Mouse (Mus musculus) liver, embryonic 13.5 days (tissue): ENCODE measurements around the gene Slit3. TPM values are rescaled to one million over a fixed set of nuclear protein-coding genes. Genes with fewer than 3 reads are reported as not detected.

Source experiments
- ATAC-seq: fragments of 200-750 bp; cut with Nextera tagmentation; 2 replicates; pipeline ENCODE4 v1.8.0; 2017; ENCODE audit warnings: low read depth, mild to moderate bottlenecking, moderate number of reproducible peaks, moderate library complexity
- DNase-seq: peaks from one replicate; pipeline ENCODE4 v3.0.0; 2022
- H3K27ac ChIP-seq: fragments of 300-500 bp; sonication (generic); 2 replicates; pipeline ENCODE4 v1.5.1; 2015; ENCODE audit warnings: moderate library complexity, mild to moderate bottlenecking, inconsistent platforms
- H3K27me3 ChIP-seq: fragments of 300-500 bp; sonication (generic); 2 replicates; pipeline ENCODE4 v1.6.1; 2015; ENCODE audit warnings: mild to moderate bottlenecking, inconsistent platforms
- H3K36me3 ChIP-seq: fragments of 300-500 bp; sonication (generic); 2 replicates; pipeline ENCODE4 v1.6.1; 2015; ENCODE audit warnings: mild to moderate bottlenecking, inconsistent platforms
- H3K4me1 ChIP-seq: fragments of 300-500 bp; sonication (generic); replicated peaks from 2 replicates; pipeline ENCODE4 v1.6.1; 2015; ENCODE audit warnings: inconsistent platforms
- H3K4me2 ChIP-seq: fragments of 300-500 bp; sonication (generic); 2 replicates; pipeline ENCODE4 v1.6.1; 2015; ENCODE audit warnings: inconsistent platforms, mild to moderate bottlenecking, moderate library complexity
- H3K4me3 ChIP-seq: fragments of 300-500 bp; sonication (generic); replicated peaks from 2 replicates; pipeline ENCODE4 v1.5.1; 2015; ENCODE audit warnings: mild to moderate bottlenecking, inconsistent platforms
- H3K9ac ChIP-seq: fragments of 300-500 bp; sonication (generic); 2 replicates; pipeline ENCODE4 v1.6.1; 2015; ENCODE audit warnings: mild to moderate bottlenecking, inconsistent platforms
- H3K9me3 ChIP-seq: fragments of 300-500 bp; sonication (generic); replicated peaks from 2 replicates; pipeline ENCODE4 v1.6.1; 2016; ENCODE audit warnings: inconsistent platforms
- WGBS: fragments of 180-500 bp; shearing (Covaris S2); methylation state at CpG from one replicate; pipeline ENCODE4 v1.1.7; 2015; ENCODE audit not compliant: insufficient replicate concordance; 5-methylcytosine and 5-hydroxymethylcytosine counted together
- polyA plus RNA-seq: library from polyadenylated mRNA; unstranded; fragments of >200 nt; fragmentation: Nextera tagmentation; extraction: Ambion mirVana; gene quantifications from 2 replicates; pipeline ENCODE4 v1.2.1, GENCODE M21; 2015

Slit3 gene
- polyA plus RNA-seq, 1 experiment from 2014 or later, result 0.44 TPM

DNA sequence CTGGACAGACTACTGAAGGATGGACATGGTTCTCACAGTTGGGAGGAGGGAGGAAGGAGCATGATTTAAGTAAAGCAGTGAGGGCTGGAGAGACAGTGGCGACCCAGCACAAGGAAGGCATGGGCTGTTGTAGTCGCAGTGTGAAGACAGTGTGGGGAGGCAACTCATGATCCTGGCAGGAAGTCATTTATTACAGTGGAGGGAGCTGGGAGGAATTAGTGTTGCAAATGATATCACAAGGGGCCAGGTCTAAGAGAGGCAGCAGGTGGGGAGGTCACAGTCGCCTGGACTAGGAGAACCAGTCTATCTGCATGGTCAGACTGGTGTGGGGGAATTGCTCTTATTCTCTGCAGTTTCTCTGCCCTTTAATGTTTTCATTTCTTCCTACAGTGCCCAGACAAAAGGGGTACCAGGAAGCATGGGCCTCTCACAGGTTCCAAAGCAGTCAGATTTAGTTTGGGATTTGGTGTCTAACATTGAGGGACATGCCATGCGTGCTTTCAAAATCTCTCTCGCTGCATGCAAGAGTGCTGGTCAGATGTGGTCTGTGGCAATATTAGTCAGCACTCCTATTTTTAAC lies 194.5 kb downstream of the Slit3 start:
- H3K4me3 ChIP-seq, result no peak overlapping the region

DNA sequence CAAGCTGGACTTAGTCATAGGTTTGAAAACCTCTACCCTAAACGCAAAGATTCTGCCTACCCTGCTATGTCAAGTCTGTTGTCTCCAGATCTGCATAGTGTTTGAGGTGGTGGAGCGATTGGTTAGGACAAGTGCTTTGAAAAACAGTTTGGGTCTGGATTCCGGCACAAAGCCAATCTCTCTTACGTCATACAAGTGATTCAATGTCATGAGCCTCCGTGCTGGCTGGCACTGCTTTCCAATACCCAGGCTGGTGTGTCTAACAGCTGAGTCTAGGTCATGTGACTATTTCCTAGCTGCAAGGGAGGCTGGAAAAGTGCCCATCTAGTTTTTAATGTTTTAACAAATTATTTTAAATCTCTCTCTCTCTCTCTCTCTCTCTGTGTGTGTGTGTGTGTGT lies 196.2 kb downstream of the Slit3 start:
- no peak overlapping the region for H3K9ac ChIP-seq
- WGBS, result 64% methylated on average over 5 of the region's 5 CpGs
- H3K36me3 ChIP-seq, result no peaks in the 10 kb centered on the region
- no peak overlapping the region for H3K4me2 ChIP-seq
- no peaks in the 10 kb centered on the region for H3K4me1 ChIP-seq
- H3K27ac ChIP-seq, result no peak overlapping the region
- no peaks in the 10 kb centered on the region for H3K9me3 ChIP-seq
- H3K27me3 ChIP-seq, result no peaks in the 10 kb centered on the region
- DNase-seq, result no peak
- no peak for ATAC-seq
- H3K4me3 ChIP-seq, result no peak overlapping the region

More for the DNA sequence above, 194.5 kb downstream of the Slit3 start:
- Histone ChIP-seq H3K4me2 (no peak overlapping the region), H3K9me3 (no peaks in the 10 kb centered on the region), H3K27ac (no peak overlapping the region), H3K4me1 (no peaks in the 10 kb centered on the region), H3K9ac (no peak overlapping the region), H3K36me3 (no peaks in the 10 kb centered on the region), H3K27me3 (no peaks in the 10 kb centered on the region)
- no peak for ATAC-seq
- WGBS, result 65% methylated on average over 5 of the region's 5 CpGs
- no peak for DNase-seq

- DNase-seq (no peak), ATAC-seq (no peak)
- H3K36me3 ChIP-seq, result no peaks in the 10 kb centered on the region
- 59% methylated on average over 7 of the region's 7 CpGs for WGBS
- H3K27me3 ChIP-seq, result no peaks in the 10 kb centered on the region
- H3K9ac ChIP-seq, result no peak overlapping the region
- no peak overlapping the region for H3K4me3 ChIP-seq
- no peaks in the 10 kb centered on the region for H3K9me3 ChIP-seq
- no peak overlapping the region for H3K4me2 ChIP-seq
- no peak overlapping the region for H3K27ac ChIP-seq
- H3K4me1 ChIP-seq, result no peaks in the 10 kb centered on the region
Measured at GRCm38 (mm10) chr11:35317775-35318432, 196.9 kb downstream of the Slit3 start.

DNA sequence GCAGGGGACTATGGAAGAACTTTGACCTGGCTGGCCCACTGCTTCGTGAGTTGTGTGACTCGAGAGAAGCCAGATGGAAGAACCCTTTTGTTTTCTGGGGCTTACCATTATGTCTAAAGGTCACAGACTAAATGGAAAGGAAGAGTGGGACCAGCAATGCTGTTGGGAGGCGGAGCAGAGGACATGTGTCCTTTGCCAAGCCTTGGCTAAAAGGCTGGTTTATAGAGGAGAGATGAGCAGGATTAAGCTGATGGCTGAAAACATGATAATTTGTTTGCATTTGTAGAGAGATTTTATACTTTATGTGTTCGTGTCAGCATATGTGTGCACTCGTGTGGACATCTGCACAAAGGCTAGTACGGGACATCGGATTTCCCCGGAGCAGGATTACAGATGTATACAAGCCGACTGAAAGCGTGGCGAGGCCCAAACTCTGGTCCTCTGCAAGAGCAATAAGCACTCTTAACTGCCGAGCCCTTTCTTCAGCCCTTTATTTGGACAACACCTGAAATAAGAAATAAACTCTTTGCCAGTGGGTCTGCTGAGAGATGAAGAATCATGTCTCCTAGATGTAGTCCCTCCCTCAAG lies 197.5 kb downstream of the Slit3 start:
- WGBS, result 70% methylated on average over 12 of the region's 12 CpGs
- no peak for ATAC-seq
- H3K4me2 ChIP-seq, result no peak overlapping the region
- H3K27ac ChIP-seq, result no peak overlapping the region
- H3K4me1 ChIP-seq, result no peaks in the 10 kb centered on the region
- H3K4me3 ChIP-seq, result no peak overlapping the region
- H3K9ac ChIP-seq, result no peak overlapping the region
- no peaks in the 10 kb centered on the region for H3K9me3 ChIP-seq
- H3K27me3 ChIP-seq, result no peaks in the 10 kb centered on the region
- H3K36me3 ChIP-seq, result no peaks in the 10 kb centered on the region
- DNase-seq, result no peak

DNA sequence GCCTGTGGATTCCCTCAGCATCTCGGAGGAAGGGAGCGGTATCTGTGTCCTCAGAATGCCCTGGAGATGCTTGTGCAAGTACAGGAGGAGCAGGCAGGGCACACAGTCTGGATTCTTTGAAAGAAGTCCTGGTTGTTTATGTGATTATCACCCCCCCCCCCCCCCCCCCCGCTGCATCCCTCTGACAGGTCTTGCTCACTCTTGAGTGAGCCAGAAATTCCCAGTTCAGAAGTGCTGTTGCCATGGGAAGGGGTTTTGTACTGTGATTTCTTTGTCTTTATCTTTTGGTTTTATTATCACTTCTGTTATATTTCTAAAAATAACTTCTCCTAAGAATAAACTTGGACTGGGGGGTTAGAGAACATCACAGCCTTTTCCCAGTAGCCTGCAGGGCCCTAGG lies 199.5 kb downstream of the Slit3 start:
- Histone ChIP-seq H3K4me1 (no peaks in the 10 kb centered on the region), H3K4me2 (no peak overlapping the region), H3K9ac (no peak overlapping the region), H3K36me3 (no peaks in the 10 kb centered on the region), H3K9me3 (no peaks in the 10 kb centered on the region), H3K27ac (no peak overlapping the region), H3K4me3 (no peak overlapping the region), H3K27me3 (no peaks in the 10 kb centered on the region)
- WGBS, result 64% methylated on average over 3 of the region's 3 CpGs
- DNase-seq (no peak), ATAC-seq (no peak)

DNA sequence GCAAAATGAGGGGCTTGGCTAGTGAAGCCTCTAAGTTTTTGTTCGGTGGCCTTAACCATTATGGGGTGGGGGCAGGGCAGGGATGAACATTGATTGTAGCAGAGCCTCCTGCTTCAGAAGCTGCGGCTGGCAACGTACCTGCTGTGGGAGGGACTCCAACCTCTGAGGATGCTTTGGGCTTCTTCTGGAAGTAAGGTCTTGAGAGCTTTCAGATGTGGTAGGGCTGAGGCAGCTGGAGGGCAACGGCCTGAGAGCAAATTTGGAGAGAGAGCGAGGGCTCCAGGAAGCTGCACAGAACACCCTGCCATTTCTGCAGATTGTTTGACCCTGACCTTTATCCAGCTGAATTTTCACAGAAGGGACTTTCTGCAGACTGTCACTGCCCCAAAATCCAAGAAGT lies 203.4 kb downstream of the Slit3 start:
- Histone ChIP-seq H3K9me3 (no peaks in the 10 kb centered on the region), H3K27ac (no peak overlapping the region), H3K27me3 (no peaks in the 10 kb centered on the region), H3K4me2 (no peak overlapping the region), H3K4me1 (no peaks in the 10 kb centered on the region), H3K4me3 (no peak overlapping the region), H3K36me3 (no peaks in the 10 kb centered on the region), H3K9ac (no peak overlapping the region)
- DNase-seq, result no peak
- no peak for ATAC-seq
- 42% methylated on average over 5 of the region's 5 CpGs for WGBS

DNA sequence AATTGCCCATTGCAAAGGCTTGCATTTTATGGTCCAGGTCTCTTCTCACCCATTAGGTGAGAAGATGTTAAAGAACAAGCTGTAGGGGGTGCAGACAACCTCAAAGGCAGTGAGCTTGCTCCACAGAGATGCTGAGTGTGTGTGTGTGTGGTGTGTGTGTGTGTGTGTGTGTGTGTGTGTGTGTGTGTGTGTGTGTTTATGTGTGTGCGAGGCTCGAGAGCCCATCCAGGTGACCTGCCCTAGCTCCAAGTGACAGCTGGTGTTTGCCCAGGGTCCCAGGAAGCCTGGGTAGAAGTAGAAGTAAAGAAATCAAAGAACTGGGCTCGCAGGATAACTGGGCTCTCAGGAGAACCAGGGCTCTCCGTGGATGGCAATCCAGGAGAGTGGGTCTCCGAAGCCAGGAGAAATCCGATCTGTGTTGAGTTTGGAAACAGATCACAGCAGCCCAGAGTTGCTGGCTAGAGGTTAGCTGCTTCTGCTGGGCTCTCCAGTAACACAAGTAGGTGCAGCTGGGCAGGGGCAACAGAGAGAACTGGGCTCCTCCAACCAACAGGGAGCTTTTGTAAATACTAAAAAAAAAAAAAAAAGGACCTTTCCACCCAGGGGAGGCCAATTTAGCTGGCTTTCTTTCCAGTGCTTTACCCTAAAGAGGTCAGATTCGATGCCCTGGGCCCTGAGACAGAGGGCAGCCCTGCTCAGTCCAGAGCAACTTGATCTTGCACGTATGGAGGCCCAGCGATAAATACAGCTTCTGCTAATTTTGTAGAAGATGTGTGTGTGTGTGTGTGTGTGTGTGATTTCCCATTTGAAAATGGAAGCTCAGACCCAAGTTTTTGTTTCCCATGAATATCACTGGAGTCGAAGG lies 204.3 kb downstream of the Slit3 start:
- H3K4me3 ChIP-seq, result no peak overlapping the region
- ATAC-seq (no peak), DNase-seq (no peak)
- no peak overlapping the region for H3K9ac ChIP-seq
- H3K27me3 ChIP-seq, result no peaks in the 10 kb centered on the region
- WGBS, result 40% methylated on average over 10 of the region's 10 CpGs
- no peak overlapping the region for H3K4me2 ChIP-seq
- no peaks in the 10 kb centered on the region for H3K4me1 ChIP-seq
- H3K9me3 ChIP-seq, result no peaks in the 10 kb centered on the region
- H3K36me3 ChIP-seq, result no peaks in the 10 kb centered on the region
- H3K27ac ChIP-seq, result no peak overlapping the region

GRCm38 (mm10) chr11:35326346-35326745 lies 205.3 kb downstream of the Slit3 start:
- DNase-seq (no peak), ATAC-seq (no peak)
- Histone ChIP-seq H3K9ac (no peak overlapping the region), H3K4me1 (no peaks in the 10 kb centered on the region), H3K36me3 (no peaks in the 10 kb centered on the region), H3K4me3 (no peak overlapping the region), H3K4me2 (no peak overlapping the region), H3K9me3 (no peaks in the 10 kb centered on the region), H3K27ac (no peak overlapping the region), H3K27me3 (no peaks in the 10 kb centered on the region)
- 16% methylated on average over 3 of the region's 3 CpGs for WGBS

GRCm38 (mm10) chr11:35327899-35328298 lies 206.9 kb downstream of the Slit3 start:
- H3K27me3 ChIP-seq, result no peaks in the 10 kb centered on the region
- no peak overlapping the region for H3K4me3 ChIP-seq
- no peak for ATAC-seq
- H3K9me3 ChIP-seq, result no peaks in the 10 kb centered on the region
- DNase-seq, result no peak
- H3K4me2 ChIP-seq, result no peak overlapping the region
- H3K36me3 ChIP-seq, result no peaks in the 10 kb centered on the region
- no peak overlapping the region for H3K27ac ChIP-seq
- WGBS, result 80% methylated on average over 1 of the region's 1 CpGs
- H3K4me1 ChIP-seq, result no peaks in the 10 kb centered on the region
- H3K9ac ChIP-seq, result no peak overlapping the region

DNA sequence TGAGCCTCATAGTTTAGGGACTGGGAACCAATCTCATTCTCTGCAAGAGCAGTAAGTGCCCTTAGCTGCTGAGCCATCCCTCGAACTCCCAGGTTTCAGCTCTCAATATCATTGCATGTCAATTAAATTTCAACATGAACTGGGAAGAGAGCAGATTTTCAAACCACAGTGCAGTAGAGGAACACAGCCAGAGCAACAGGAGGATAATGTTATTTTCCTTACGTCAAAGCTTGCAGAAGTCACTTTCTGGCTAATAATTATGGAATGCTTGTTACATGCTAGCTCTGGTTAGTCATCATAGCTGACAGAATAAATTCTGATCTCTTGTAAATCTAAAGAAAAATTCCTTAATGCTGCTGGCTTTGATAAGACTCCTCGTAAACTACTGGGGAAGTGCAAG lies 210.5 kb downstream of the Slit3 start:
- WGBS, result 53% methylated on average over 3 of the region's 3 CpGs
- Histone ChIP-seq H3K4me2 (no peak overlapping the region), H3K27ac (no peak overlapping the region), H3K36me3 (no peaks in the 10 kb centered on the region), H3K27me3 (no peaks in the 10 kb centered on the region), H3K4me3 (no peak overlapping the region), H3K4me1 (no peaks in the 10 kb centered on the region), H3K9ac (no peak overlapping the region), H3K9me3 (no peaks in the 10 kb centered on the region)
- ATAC-seq, result no peak
- no peak for DNase-seq

DNA sequence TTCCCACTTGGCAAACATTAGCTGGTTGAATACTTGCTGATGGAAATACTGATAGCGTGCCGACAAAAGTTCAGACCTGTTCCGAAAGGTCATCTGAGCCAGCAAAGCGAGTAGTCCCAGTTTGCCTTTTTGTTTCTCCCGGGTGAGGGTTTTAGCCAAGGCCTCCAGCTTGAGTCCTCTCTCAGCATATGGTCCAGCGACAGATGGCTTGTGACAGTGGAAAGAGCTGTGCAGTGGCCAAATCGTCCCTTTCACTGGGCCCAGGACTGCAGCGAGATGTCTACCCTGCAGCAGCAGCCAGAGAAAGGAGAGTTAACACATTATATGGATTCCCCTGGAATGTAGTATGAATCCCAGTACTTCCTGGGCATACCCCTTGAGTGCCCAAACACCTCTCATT lies 215.5 kb downstream of the Slit3 start:
- Histone ChIP-seq H3K4me1 (no peaks in the 10 kb centered on the region), H3K4me2 (no peak overlapping the region), H3K9me3 (no peaks in the 10 kb centered on the region), H3K9ac (no peak overlapping the region), H3K4me3 (no peak overlapping the region), H3K27ac (no peak overlapping the region), H3K27me3 (no peaks in the 10 kb centered on the region), H3K36me3 (no peaks in the 10 kb centered on the region)
- ATAC-seq (no peak), DNase-seq (no peak)
- 70% methylated on average over 8 of the region's 8 CpGs for whole genome bisulfite sequencing
